Mouse (Mus musculus) G1E (cell line): ENCODE measurements around the gene Fcrla. TPM values are rescaled to one million over a fixed set of nuclear protein-coding genes. Genes with fewer than 3 reads are reported as not detected.
"Not testable (repeated sequence)": the region's sequence is repeated elsewhere in the genome, so short reads cannot be mapped to it uniquely, and the experiment has no call there.

Experiments
- ATAC-seq: 2 replicates; pipeline ENCODE4 v1.8.0; 2016; ENCODE audit warnings: mild to moderate bottlenecking; ENCODE audit not compliant: insufficient number of reproducible peaks, poor library complexity, low FRiP score, severe bottlenecking; ENCODE audit errors: extremely low read depth
- DNase-seq: peaks from one replicate; pipeline ENCODE4 v3.0.0; 2012; ENCODE audit warnings: low spot score
- H3K27me3 ChIP-seq: 2 replicates; pipeline ENCODE4 v1.6.1; 2012; ENCODE audit warnings: mild to moderate bottlenecking, low read length, inconsistent platforms; ENCODE audit not compliant: insufficient read depth
- H3K36me3 ChIP-seq: replicated peaks from 2 replicates; pipeline ENCODE3; 2012; ENCODE audit warnings: mild to moderate bottlenecking, inconsistent platforms
- H3K4me1 ChIP-seq: 2 replicates; pipeline ENCODE4 v1.6.1; 2012; ENCODE audit warnings: low read depth, low read length, inconsistent platforms, mixed read lengths; ENCODE audit not compliant: insufficient read depth
- H3K4me3 ChIP-seq: 2 replicates; pipeline ENCODE4 v1.5.1; 2012; ENCODE audit warnings: low read depth, mild to moderate bottlenecking, inconsistent platforms, low read length, moderate library complexity, mixed read lengths
- H3K9me3 ChIP-seq: replicated peaks from 2 replicates; pipeline ENCODE4 v1.6.1; 2012; ENCODE audit warnings: inconsistent platforms
- CTCF ChIP-seq: IDR thresholded peaks from 2 replicates; pipeline ENCODE4 v1.5.1; 2012; ENCODE audit warnings: low read depth, low read length, inconsistent platforms, mixed read lengths
- GATA1 ChIP-seq: IDR thresholded peaks from 2 replicates; pipeline ENCODE4 v1.6.1; 2012; ENCODE audit warnings: borderline replicate concordance, low read length, inconsistent platforms, mixed read lengths
- GATA2 ChIP-seq: IDR thresholded peaks from 2 replicates; pipeline ENCODE4 v1.6.1; 2012; ENCODE audit warnings: low read depth, low read length, inconsistent platforms, borderline replicate concordance
- POLR2AphosphoS5 ChIP-seq: IDR thresholded peaks from 2 replicates; pipeline ENCODE4 v1.6.1; 2012; ENCODE audit warnings: low read depth, low read length, inconsistent platforms; ENCODE audit not compliant: insufficient replicate concordance
- TAL1 ChIP-seq: conservative IDR thresholded peaks from 2 replicates; pipeline ENCODE4 v1.6.1; 2012; ENCODE audit warnings: low read depth, low read length, inconsistent platforms, mixed read lengths
- polyA plus RNA-seq: library from polyadenylated mRNA; stranded (reverse); fragments of >175 nt; gene quantifications from 2 replicates; pipeline ENCODE4 v1.2.3, GENCODE M21; 2012
- total RNA-seq, 2 experiments: library from RNA; stranded (forward) in 1 of 2; stranded (reverse) in 1 of 2; fragments of 200-1000 nt in 1 of 2; fragments of >200 nt in 1 of 2; fragmentation: Nextera tagmentation in 1 of 2; gene quantifications; 2 replicates each; pipeline ENCODE4 v1.2.3; 2014 to 2017

The Fcrla gene
- 0.83 TPM in 1 of 2 replicates, not detected in the other for total RNA-seq (2014; fragmentation: Nextera tagmentation)
- 0.38 TPM in 1 of 2 replicates, not detected in the other for total RNA-seq (2017)
- 0.08 TPM in 1 of 2 replicates, not detected in the other for polyA plus RNA-seq

GRCm38 (mm10) chr1:170927378-170927777, at the start of gene Fcrla:
TSS of gene Fcrla (minus strand) at chr1:170927583.
- Histone ChIP-seq H3K4me3 (no peak within 1 kb of the TSS), H3K27me3 (peaks cover 2% of the 10 kb centered on the region; the same call in 1 of the 2 replicates), H3K4me1 (peaks cover 27% of the 10 kb centered on the region), H3K36me3 (no peaks in the 10 kb centered on the region), H3K9me3 (no peaks in the 10 kb centered on the region)
- DNase-seq (no peak), ATAC-seq (no peak)
- TF ChIP-seq CTCF: no peak
- no peak for TF ChIP-seq GATA1
- no peak for TF ChIP-seq TAL1
- TF ChIP-seq POLR2AphosphoS5: no peak
- no peak for TF ChIP-seq GATA2

- peaks cover 30% of the 10 kb centered on the region for H3K4me1 ChIP-seq
- DNase-seq (no peak), ATAC-seq (no peak)
- TF ChIP-seq GATA2: no peak
- TF ChIP-seq TAL1: no peak
- TF ChIP-seq POLR2AphosphoS5: no peak
- TF ChIP-seq CTCF: no peak
- TF ChIP-seq GATA1: no peak
- no peaks in the 10 kb centered on the region for H3K36me3 ChIP-seq
- peak within 1 kb of the TSS; percentile 66 for H3K4me3 ChIP-seq
- peaks cover 16% of the 10 kb centered on the region; the same call in 1 of the 2 replicates for H3K27me3 ChIP-seq
- H3K9me3 ChIP-seq: no peaks in the 10 kb centered on the region
Observed at GRCm38 (mm10) chr1:170976447-170976846, 49.1 kb upstream of the Fcrla start, which contains the start of gene Fcgr2b. TSS of gene Fcgr2b (minus strand) at chr1:170976547.

GRCm38 (mm10) chr1:170975751-170976161, 48.4 kb upstream of the Fcrla start:
- Histone ChIP-seq H3K27me3 (peaks cover 12% of the 10 kb centered on the region; the same call in 1 of the 2 replicates), H3K4me1 (peaks cover 30% of the 10 kb centered on the region), H3K4me3 (peak overlapping the region; percentile 66), H3K9me3 (no peaks in the 10 kb centered on the region), H3K36me3 (no peaks in the 10 kb centered on the region)
- peak; percentile 54; the same call in 1 of the 2 replicates for ATAC-seq
- peak; percentile 62 for DNase-seq
- TF ChIP-seq POLR2AphosphoS5 (no peak), CTCF (no peak), TAL1 (no peak), GATA2 (no peak), GATA1 (no peak)

GRCm38 (mm10) chr1:170975350-170975749, 48.0 kb upstream of the Fcrla start:
- H3K4me3 ChIP-seq: peak overlapping the region; percentile 66; the same call in 1 of the 2 replicates
- not testable (repeated sequence) for H3K27me3 ChIP-seq, ATAC-seq

GRCm38 (mm10) chr1:170974736-170975135, 47.4 kb upstream of the Fcrla start:
- Histone ChIP-seq H3K36me3 (no peaks in the 10 kb centered on the region), H3K4me3 (no peak overlapping the region), H3K9me3 (no peaks in the 10 kb centered on the region), H3K4me1 (peaks cover 30% of the 10 kb centered on the region), H3K27me3 (peaks cover 8% of the 10 kb centered on the region; the same call in 1 of the 2 replicates)
- no peak for TF ChIP-seq TAL1
- no peak for TF ChIP-seq GATA1
- no peak for TF ChIP-seq CTCF
- TF ChIP-seq GATA2: no peak
- TF ChIP-seq POLR2AphosphoS5: no peak
- ATAC-seq: no peak
- no peak for DNase-seq

More at GRCm38 (mm10) chr1:170975350-170975749, 48.0 kb upstream of the Fcrla start:
- not testable (repeated sequence) for DNase-seq, H3K9me3 ChIP-seq, H3K36me3 ChIP-seq
- H3K4me1 ChIP-seq: peaks cover 30% of the 10 kb centered on the region

GRCm38 (mm10) chr1:170974171-170974570, 46.8 kb upstream of the Fcrla start:
- ATAC-seq (no peak), DNase-seq (no peak)
- Histone ChIP-seq H3K9me3 (no peaks in the 10 kb centered on the region), H3K27me3 (peaks cover 8% of the 10 kb centered on the region; the same call in 1 of the 2 replicates), H3K4me1 (peaks cover 32% of the 10 kb centered on the region), H3K36me3 (no peaks in the 10 kb centered on the region), H3K4me3 (no peak overlapping the region)
- TF ChIP-seq CTCF (no peak), GATA2 (no peak), POLR2AphosphoS5 (no peak), TAL1 (no peak), GATA1 (no peak)
